Mouse (Mus musculus): ENCODE data around the gene Vti1a. TPM values are rescaled to one million over a fixed set of nuclear protein-coding genes. Genes with fewer than 3 reads are reported as not detected.

The Vti1a gene
- total and polyA plus RNA-seq, 3 experiments, result 7.7 to 33.2 (median 33.0) TPM

DNA sequence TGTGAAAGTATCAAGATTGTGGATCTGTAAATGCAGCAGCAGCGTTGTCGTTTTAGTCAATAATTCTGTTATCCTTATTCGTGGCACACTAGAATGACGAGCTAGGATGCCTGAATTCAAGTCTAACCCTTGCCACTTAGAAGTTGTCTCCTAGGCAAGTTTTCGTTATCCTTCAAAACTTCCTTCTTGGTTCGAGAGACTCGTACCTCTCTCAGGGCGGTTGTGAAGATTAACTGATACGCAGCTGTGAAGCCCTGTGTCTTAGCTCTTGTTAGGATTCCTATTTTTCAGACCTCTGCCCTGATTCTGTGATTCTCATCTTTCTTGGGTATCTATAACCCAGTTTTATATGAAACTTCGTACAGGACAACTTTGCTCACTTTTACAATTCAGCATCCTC, 806 bp downstream of the Vti1a start:
- no peak for ATAC-seq (ENCODE audit: extremely low read depth, insufficient number of reproducible peaks, low FRiP score, poor library complexity, severe bottlenecking)
- TF ChIP-seq GATA1 (IDR thresholded peaks at IDR 0.05; ENCODE audit: borderline replicate concordance, low read length), result no peak
- no peak for TF ChIP-seq TAL1 (conservative IDR thresholded peaks at IDR 0.05; ENCODE audit: low read depth, low read length)
- no peak for TF ChIP-seq POLR2AphosphoS5 (IDR thresholded peaks at IDR 0.05; ENCODE audit: insufficient replicate concordance, low read depth, low read length)
- no peak for TF ChIP-seq CTCF (IDR thresholded peaks at IDR 0.05; ENCODE audit: low read depth, low read length)
- no peak for TF ChIP-seq GATA2 (IDR thresholded peaks at IDR 0.05; ENCODE audit: borderline replicate concordance, low read depth, low read length)

DNA sequence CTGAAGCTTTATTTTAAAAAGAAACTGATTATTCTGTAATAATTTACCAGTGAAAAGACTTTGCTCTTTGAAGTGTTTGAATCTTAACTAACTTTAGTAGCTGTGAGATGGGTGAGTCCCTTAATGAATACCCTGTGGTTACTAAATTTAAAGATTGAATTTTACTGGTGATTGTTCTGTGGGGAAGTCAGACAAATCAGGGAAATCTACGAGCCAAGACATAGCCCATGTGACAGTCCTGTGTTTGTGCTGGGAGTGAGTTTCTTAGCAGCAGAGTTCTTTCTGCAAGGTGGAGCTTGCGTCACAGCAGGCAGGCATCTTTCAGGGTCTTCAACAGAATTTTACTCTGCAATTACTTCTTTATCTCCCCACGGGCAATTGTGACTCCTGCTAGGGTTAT, 2.9 kb downstream of the Vti1a start:
- H3K27me3 ChIP-seq (ENCODE audit: insufficient read depth, low read length), result no peaks in the 10 kb centered on the region
- peaks cover 41% of the 10 kb centered on the region for H3K36me3 ChIP-seq (replicated peaks)
- H3K4me3 ChIP-seq (ENCODE audit: low read depth, low read length), result no peak overlapping the region
- H3K9me3 ChIP-seq (replicated peaks), result no peaks in the 10 kb centered on the region
- TF ChIP-seq GATA2 (IDR thresholded peaks at IDR 0.05; ENCODE audit: borderline replicate concordance, low read depth, low read length), result no peak
- no peak for TF ChIP-seq TAL1 (conservative IDR thresholded peaks at IDR 0.05; ENCODE audit: low read depth, low read length)
- no peak for TF ChIP-seq CTCF (IDR thresholded peaks at IDR 0.05; ENCODE audit: low read depth, low read length)
- TF ChIP-seq GATA1 (IDR thresholded peaks at IDR 0.05; ENCODE audit: borderline replicate concordance, low read length), result no peak
- no peak for TF ChIP-seq POLR2AphosphoS5 (IDR thresholded peaks at IDR 0.05; ENCODE audit: insufficient replicate concordance, low read depth, low read length)
- peaks cover 24% of the 10 kb centered on the region for H3K4me1 ChIP-seq (ENCODE audit: insufficient read depth, low read depth, low read length)
- no peak for DNase-seq (ENCODE audit: low spot score)
- no peak for ATAC-seq (ENCODE audit: extremely low read depth, insufficient number of reproducible peaks, low FRiP score, poor library complexity, severe bottlenecking)

More for the DNA sequence above, 806 bp downstream of the Vti1a start:
- no peaks in the 10 kb centered on the region for H3K9me3 ChIP-seq (replicated peaks)
- H3K4me1 ChIP-seq (ENCODE audit: insufficient read depth, low read depth, low read length), result peaks cover 37% of the 10 kb centered on the region
- H3K4me3 ChIP-seq (ENCODE audit: low read depth, low read length), result peak overlapping the region; percentile 87
- H3K36me3 ChIP-seq (replicated peaks), result peaks cover 40% of the 10 kb centered on the region
- DNase-seq (ENCODE audit: low spot score), result no peak
- no peaks in the 10 kb centered on the region for H3K27me3 ChIP-seq (ENCODE audit: insufficient read depth, low read length)

DNA sequence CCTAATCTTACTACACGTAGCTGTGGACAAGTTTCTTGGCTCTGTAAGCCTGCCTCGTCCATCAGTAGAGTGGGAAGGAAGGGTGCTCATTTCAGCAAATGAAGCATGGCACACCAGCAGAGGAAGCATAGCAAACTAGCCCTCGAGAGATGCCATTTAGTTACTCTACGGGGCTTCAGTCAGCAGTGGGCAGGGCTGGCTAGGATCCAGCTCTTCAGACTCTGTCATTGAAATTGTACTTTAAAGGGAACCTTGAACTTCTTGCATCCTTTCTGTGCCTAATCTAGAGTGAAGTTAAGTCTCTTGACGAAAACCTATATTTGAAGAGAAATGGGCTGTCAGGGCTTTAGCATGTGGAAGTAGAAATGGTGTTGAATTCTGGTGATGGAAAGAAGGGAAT, 3.4 kb downstream of the Vti1a start:
- no peak overlapping the region for H3K4me3 ChIP-seq (ENCODE audit: low read depth, low read length)
- no peak for DNase-seq (ENCODE audit: low spot score)
- TF ChIP-seq GATA1 (IDR thresholded peaks at IDR 0.05; ENCODE audit: borderline replicate concordance, low read length), result no peak
- no peak for TF ChIP-seq POLR2AphosphoS5 (IDR thresholded peaks at IDR 0.05; ENCODE audit: insufficient replicate concordance, low read depth, low read length)
- no peak for TF ChIP-seq GATA2 (IDR thresholded peaks at IDR 0.05; ENCODE audit: borderline replicate concordance, low read depth, low read length)
- TF ChIP-seq TAL1 (conservative IDR thresholded peaks at IDR 0.05; ENCODE audit: low read depth, low read length), result no peak
- no peak for TF ChIP-seq CTCF (IDR thresholded peaks at IDR 0.05; ENCODE audit: low read depth, low read length)
- H3K36me3 ChIP-seq (replicated peaks), result peaks cover 43% of the 10 kb centered on the region
- no peaks in the 10 kb centered on the region for H3K9me3 ChIP-seq (replicated peaks)
- ATAC-seq (ENCODE audit: extremely low read depth, insufficient number of reproducible peaks, low FRiP score, poor library complexity, severe bottlenecking), result no peak
- H3K4me1 ChIP-seq (ENCODE audit: insufficient read depth, low read depth, low read length), result peaks cover 19% of the 10 kb centered on the region
- H3K27me3 ChIP-seq (ENCODE audit: insufficient read depth, low read length), result no peaks in the 10 kb centered on the region

DNA sequence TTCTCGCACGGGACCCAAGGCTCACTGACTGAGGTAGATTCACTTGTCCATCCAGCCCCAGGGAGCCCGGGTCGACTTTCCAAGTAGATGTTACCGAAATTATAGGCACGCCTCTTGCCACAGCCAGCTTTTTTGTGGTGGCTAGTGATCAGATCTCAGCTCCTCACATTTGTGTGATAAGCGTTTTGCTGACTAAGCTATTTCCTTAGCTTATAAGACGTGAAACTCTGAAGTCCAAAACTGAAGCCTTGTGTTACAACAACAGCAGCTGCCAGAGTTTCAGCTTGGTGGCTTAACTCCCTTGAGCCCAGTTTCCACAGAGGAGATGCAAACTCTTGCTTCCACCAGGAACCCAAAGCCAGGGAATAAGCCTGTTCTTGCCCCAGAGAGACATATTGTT, 6.5 kb downstream of the Vti1a start:
- Histone ChIP-seq H3K27me3 (ENCODE audit: insufficient read depth, low read length) (no peaks in the 10 kb centered on the region), H3K4me3 (ENCODE audit: low read depth, low read length) (no peak overlapping the region), H3K4me1 (ENCODE audit: insufficient read depth, low read depth, low read length) (peaks cover 8% of the 10 kb centered on the region), H3K36me3 (replicated peaks) (peaks cover 65% of the 10 kb centered on the region), H3K9me3 (replicated peaks) (no peaks in the 10 kb centered on the region)
- TF ChIP-seq POLR2AphosphoS5 (IDR thresholded peaks at IDR 0.05; ENCODE audit: insufficient replicate concordance, low read depth, low read length) (no peak), TAL1 (conservative IDR thresholded peaks at IDR 0.05; ENCODE audit: low read depth, low read length) (no peak), CTCF (IDR thresholded peaks at IDR 0.05; ENCODE audit: low read depth, low read length) (no peak), GATA2 (IDR thresholded peaks at IDR 0.05; ENCODE audit: borderline replicate concordance, low read depth, low read length) (no peak), GATA1 (IDR thresholded peaks at IDR 0.05; ENCODE audit: borderline replicate concordance, low read length) (no peak)
- DNase-seq (ENCODE audit: low spot score), result no peak
- ATAC-seq (ENCODE audit: extremely low read depth, insufficient number of reproducible peaks, low FRiP score, poor library complexity, severe bottlenecking), result no peak

DNA sequence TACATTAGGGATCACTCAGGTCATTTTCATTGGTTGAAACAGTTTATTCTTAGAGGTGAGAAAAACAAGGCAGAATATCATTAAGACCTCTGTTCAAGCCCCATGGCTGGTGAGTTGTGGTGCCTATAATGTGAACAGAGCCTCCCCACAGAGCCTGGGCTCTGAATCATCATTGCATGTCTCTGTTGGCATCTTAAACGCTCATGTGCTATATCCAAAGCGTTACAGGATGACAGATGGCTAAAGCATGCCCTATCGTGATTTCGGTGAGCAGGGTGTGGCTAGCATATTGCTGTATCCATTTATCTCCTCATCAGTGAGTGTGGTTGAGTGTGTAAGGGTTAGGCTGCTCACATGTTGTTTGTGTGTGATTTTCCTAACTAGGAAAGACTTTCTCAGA, 11.4 kb downstream of the Vti1a start:
- DNase-seq (ENCODE audit: low spot score) (no peak), ATAC-seq (ENCODE audit: extremely low read depth, insufficient number of reproducible peaks, low FRiP score, poor library complexity, severe bottlenecking) (no peak)
- Histone ChIP-seq H3K27me3 (ENCODE audit: insufficient read depth, low read length) (no peaks in the 10 kb centered on the region), H3K36me3 (replicated peaks) (peaks cover 91% of the 10 kb centered on the region), H3K4me1 (ENCODE audit: insufficient read depth, low read depth, low read length) (peaks cover 3% of the 10 kb centered on the region), H3K4me3 (ENCODE audit: low read depth, low read length) (no peak overlapping the region), H3K9me3 (replicated peaks) (no peaks in the 10 kb centered on the region)
- TF ChIP-seq CTCF (IDR thresholded peaks at IDR 0.05; ENCODE audit: low read depth, low read length) (no peak), GATA2 (IDR thresholded peaks at IDR 0.05; ENCODE audit: borderline replicate concordance, low read depth, low read length) (no peak), TAL1 (conservative IDR thresholded peaks at IDR 0.05; ENCODE audit: low read depth, low read length) (no peak), GATA1 (IDR thresholded peaks at IDR 0.05; ENCODE audit: borderline replicate concordance, low read length) (no peak), POLR2AphosphoS5 (IDR thresholded peaks at IDR 0.05; ENCODE audit: insufficient replicate concordance, low read depth, low read length) (no peak)

DNA sequence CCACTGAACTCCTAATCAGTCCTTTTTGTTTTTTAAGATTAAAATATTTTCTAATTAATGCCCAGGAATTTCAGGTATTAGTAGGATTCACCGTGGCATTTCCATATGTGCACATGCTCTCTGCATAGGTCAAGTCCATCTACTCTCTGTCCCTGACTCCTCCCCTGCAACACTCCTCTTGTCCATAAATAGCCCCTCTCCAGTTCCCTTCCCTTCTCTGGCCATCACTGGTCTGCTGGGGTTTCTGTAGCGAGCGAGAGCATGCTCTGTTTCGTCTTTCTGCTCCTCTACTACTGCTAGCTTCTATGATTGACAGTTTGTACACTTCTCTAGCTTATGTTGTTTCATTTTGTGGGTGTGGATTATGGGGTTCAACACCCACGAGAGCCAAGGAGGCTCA, 15.7 kb downstream of the Vti1a start:
- Histone ChIP-seq H3K27me3 (ENCODE audit: insufficient read depth, low read length) (no peaks in the 10 kb centered on the region), H3K4me1 (ENCODE audit: insufficient read depth, low read depth, low read length) (peaks cover 10% of the 10 kb centered on the region), H3K36me3 (replicated peaks) (peaks cover 83% of the 10 kb centered on the region), H3K9me3 (replicated peaks) (no peaks in the 10 kb centered on the region), H3K4me3 (ENCODE audit: low read depth, low read length) (no peak overlapping the region)
- DNase-seq (ENCODE audit: low spot score) (no peak), ATAC-seq (ENCODE audit: extremely low read depth, insufficient number of reproducible peaks, low FRiP score, poor library complexity, severe bottlenecking) (no peak)
- TF ChIP-seq GATA2 (IDR thresholded peaks at IDR 0.05; ENCODE audit: borderline replicate concordance, low read depth, low read length) (no peak), CTCF (IDR thresholded peaks at IDR 0.05; ENCODE audit: low read depth, low read length) (no peak), GATA1 (IDR thresholded peaks at IDR 0.05; ENCODE audit: borderline replicate concordance, low read length) (no peak)
